Mouse (Mus musculus): ENCODE measurements around the gene Mroh8.

The Mroh8 gene

DNA sequence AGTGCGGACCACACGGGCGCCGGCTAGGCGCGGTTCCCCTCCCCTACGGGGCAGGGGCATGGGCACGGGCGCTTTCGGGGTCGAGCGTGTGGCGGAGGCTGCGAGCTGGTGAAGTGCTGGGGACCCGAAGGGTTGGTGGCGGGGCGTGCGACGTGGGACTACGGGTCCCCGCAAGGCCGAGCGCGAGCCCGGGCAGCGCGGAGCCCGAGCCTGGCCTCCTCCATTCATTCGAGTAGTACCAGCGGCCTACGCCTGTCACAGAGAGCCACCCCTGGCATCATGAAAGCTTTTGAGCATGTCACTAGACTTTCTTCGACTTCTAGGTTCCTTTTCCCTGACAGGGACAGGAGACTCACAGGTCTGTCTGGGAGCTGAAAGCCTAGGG, at the start of gene Mroh8:
Gene Mroh8 (minus strand): TSS at position 134 of the 385 bp plus-strand sequence.
- DNase-seq (ENCODE audit: low spot score), result no peak

DNA sequence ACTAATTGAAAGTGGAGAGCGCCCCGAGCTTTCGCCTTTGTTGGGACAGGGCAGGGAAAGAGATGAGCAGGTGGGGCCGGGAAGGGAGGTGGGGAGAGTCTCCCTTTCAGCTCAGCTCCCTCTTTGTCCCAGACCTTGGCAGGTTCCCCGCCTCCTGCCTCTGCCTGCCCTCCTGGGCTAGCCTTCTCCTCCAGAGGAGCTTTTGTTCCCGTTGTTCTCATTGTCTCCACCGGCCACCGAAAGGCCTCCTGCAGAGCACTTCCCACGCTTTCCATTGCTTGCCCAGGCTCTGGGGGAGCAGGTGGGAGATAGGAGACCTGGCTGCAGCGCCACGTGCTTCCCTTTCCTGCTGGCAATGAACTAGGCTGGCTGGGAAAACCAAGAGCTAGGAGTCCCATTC, 49.2 kb upstream of the Mroh8 start:
- DNase-seq (ENCODE audit: low spot score), result no peak

DNA sequence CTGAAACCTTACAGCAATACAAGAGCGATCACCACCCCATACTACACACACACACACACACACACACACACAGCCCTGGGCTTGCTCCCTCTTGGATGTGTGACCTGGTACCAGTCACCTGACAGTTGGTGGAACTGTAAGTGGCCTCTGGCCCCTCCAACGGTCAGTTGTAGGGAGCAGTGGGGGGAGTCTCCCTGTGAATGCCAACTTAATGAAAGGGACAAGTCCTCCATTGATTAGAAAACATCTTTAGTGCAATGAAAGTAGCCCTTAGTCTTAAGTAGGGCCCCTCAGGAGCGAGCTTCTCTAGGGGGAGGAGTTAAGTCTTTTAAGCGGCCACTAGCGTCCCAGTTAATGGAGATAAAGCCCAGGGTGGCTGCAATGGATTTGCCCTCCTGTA, 48.8 kb upstream of the Mroh8 start:
- DNase-seq (ENCODE audit: low spot score), result no peak

DNA sequence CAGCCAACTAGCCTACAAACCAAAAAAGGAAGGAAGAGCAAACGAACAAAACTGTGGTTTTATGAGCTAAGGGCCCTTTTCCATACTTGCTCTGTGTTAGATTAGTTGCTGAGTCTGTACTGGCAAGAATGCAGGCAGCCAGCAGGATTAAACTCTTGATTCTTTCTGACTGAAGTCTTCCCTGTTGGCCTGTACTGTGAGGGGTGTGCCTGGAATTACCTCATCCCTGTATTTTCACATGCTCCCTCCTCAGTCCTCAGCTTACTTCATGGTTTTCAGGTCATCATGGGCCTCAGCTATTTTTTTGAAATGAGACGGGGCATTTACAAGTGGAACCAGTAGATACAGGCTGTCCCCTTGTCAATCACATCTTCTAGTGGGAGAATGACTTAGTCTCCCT, 45.9 kb upstream of the Mroh8 start:
- no peak for DNase-seq (ENCODE audit: low spot score)

DNA sequence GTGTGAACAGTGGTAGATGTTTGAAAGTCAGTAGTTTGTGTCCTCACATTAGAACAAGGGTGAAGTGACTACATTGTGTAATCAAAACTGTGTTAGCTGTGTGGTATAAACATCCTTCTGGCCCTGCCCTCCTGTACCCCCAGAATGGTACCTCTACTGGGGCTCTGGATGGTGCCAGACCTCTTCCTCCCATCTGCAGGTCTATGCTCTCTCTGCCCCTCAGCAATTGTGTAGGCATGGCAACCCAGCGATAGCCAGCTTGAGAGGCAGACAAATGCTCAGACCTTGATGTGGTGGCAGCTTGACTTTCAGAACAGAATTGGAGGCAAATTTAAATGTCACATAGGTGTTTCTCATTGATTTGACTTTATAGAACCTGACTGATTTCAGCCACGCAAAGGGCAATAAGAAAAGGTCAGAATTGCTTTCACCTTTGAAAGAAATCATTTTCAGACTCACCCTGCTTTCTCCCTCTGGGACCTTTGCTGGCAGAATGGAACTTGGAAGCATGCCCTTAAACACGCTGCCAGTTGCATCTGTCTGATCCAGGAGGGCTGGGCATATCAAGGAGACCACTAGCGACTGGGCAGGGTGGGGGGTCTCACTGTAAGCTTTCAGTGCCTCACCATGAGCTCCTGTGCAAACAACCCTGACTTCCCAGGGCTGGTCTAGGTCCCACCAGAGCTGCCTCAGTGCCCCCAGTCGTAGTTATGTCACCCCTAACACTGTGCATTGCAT, 42.8 kb upstream of the Mroh8 start:
- no peak for DNase-seq (ENCODE audit: low spot score)

DNA sequence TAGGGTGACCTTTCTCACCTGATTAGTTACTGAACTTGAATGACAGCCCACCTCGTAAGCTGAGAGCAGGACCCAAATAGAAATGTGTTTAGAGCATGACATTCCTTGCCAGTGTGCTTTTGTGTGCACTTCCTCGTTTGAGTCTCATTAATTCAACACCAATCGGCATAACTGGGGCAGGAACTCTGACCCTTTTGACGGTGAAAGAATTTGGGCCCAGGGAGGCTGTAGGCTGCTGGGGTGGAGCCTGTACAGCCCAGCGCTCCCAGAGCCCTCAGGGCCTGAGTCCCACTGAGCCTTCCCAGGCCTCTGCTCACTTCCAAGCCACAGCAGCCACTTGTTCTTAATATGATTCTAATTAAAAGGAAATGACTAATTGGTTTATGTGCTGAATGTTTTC, 41.5 kb upstream of the Mroh8 start:
- no peak for DNase-seq (ENCODE audit: low spot score)

DNA sequence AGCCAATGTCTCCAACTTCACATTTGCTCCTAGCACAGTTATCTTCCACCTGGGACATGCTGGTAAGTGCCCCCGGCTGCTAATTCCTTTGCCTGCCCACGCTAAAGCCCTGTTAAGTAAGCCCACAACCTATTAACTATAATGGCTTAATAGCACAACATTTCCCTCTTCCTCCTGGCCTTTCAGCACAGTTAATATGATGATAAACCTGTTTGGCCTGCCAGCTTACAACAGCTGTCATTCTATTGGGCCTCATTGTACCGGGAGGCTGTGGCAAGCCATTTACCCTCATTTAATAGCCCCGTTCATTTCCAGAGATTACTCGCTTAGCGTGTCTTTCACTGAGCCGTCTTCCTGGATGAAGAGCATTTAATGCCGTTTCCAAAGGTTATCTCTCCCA, 40.8 kb upstream of the Mroh8 start:
- no peak for DNase-seq (ENCODE audit: low spot score)

DNA sequence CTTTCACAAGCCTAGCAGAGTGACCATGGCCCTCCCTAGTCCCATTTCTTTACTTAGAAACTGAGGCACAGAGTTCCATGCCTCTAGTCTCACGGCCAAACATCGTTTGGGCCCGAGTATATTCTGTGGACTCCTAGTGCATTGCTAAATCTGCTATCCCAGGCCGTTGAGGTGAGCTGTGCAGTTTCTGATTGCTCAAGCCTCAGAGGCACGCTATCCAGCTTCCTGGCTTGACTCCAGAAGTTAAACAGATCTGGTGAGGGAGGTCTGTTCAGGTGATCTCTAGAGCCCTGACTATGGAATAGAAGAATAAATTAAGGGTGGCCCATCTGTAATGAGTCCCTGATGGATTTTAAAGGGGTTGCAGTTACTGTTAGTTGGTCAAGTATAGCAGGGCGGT, 37.9 kb upstream of the Mroh8 start:
- DNase-seq (ENCODE audit: low spot score), result peak; percentile 39

DNA sequence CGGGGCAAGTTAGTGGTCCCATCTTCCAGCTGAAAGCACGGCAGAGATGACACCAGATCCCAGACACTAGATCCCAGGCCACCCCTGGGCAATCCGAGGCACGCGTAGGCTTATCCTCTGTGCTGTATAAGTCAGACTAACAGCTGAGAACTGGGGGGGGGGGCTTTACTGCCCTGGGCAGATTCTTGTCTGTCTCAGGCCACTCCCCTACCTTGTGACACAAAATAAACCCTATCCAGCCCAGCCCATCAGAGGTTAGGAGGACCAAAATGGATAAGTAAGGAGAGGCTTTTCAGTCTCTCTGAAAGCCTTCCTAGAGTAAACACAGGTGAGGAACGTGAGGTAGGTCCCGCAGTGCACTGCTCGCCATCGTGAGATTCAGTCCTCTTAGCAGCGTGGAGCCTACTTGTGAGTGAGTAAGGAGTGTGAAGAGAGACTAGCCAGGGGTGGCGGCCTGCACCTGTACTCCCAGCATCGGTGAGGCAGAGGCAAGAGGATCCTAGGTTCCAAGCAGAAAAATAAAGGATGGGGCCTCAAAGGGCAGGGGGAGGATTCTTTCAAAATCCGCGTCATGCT, 37.1 kb upstream of the Mroh8 start:
- DNase-seq (ENCODE audit: low spot score), result no peak

DNA sequence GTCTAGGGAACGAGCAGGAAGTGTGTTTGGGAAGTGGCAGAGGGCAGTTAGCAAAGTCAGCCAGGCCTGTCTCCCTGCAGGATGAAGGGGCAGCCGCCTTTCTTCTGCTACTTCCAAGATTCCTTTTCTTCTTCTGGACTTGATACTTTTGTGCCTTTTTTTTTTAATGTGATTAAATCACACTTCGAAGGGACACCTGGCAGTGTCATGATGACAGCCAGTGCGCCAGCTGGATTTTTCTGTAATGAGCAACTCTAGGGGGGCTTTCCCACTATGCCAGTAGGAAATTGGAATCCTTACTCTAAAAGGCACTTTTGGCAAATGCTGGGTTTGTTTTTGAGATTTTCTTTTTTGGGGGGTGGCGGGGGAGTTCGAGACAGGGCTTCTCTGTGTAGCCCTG, 36.1 kb upstream of the Mroh8 start:
- DNase-seq (ENCODE audit: low spot score), result no peak

DNA sequence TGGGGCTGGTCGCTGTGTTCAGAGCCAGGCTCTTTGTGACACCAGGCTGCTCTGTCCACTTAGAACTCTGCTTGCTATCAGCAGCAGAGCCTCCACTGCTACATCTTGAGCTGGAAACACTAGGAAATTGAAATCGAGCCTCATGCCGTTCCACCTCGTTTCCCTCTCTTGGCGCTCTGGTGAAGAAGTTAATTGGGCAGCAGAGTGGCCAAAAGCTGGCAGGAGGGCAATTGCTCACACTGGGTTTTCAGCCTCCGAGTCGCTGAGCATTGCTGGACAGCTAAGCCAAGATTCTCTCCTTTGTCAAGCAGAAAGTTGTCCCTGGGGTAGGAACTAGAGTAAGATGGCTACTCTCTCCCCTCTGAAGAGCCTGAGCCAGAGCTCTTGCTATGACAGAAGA, 35.0 kb upstream of the Mroh8 start:
- DNase-seq (ENCODE audit: low spot score), result no peak

DNA sequence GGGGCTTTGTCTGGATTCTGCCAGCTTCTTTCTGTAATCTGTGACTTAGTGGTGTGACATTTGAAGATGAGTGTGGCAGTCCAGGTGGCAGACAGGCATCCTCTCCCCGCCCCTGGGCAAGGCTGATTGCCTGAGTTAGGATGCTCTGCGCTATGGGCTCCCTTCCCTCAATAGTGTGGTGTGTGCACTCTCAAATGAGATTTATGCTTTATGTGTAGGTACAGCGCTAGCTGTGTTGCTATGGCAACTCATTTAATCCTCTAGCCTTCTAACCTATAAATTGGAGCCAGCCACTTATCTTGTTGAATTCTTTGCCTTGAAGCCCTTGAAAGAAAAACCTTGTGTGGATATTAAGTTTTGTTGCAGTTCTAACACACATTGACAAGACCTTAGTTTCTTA, 34.4 kb upstream of the Mroh8 start:
- no peak for DNase-seq (ENCODE audit: low spot score)

DNA sequence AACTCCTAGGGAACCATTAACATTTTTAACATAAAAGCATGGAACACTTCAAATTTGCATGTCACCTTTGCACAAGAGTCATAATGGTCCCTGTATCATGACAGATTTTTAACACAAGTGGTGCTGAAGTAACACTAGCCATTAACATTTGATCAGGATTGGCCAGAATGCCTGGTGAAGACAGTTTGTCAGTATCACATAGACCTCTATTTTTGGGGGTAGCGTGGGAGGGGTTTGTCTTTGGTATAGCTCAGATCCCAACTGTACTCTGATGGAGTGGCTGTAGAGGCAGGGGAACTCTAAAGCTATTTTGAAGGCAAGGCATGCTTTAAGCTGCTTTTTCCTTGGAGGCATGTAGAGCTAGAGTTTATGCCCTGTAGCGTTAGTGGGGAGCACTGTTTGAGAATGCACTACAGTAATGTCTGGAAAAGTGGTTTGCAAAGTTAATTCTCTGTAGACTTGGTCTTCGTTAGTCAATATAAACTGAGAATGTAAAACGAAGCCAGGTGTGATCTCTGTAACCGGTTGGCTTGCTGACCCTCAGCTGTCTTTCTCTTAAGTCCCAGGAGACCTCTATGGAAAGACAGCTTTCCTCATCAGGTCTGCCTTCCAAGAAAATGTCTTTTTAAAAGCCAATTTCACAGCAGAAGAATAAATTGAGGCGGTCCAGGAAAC, 31.8 kb upstream of the Mroh8 start:
- DNase-seq (ENCODE audit: low spot score), result no peak

DNA sequence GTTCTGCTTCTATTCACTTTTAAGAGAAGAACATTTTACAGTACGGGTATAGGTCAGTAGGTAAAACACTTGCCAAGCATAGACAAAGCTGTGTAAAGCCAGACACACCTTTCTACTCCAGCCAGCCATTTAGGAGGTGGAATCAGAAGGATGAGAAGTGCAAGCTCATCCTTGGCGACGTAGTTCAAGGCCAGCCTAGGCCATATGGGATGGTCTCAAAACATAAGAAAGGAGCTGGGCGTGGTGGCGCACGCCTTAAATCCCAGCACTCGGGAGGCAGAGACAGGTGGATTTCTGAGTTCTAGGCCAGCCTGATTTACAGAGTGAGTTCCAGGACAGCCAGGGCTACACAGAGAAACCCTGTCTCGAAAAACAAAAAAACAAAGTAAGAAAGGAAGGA, 30.3 kb upstream of the Mroh8 start:
- DNase-seq (ENCODE audit: low spot score), result no peak

DNA sequence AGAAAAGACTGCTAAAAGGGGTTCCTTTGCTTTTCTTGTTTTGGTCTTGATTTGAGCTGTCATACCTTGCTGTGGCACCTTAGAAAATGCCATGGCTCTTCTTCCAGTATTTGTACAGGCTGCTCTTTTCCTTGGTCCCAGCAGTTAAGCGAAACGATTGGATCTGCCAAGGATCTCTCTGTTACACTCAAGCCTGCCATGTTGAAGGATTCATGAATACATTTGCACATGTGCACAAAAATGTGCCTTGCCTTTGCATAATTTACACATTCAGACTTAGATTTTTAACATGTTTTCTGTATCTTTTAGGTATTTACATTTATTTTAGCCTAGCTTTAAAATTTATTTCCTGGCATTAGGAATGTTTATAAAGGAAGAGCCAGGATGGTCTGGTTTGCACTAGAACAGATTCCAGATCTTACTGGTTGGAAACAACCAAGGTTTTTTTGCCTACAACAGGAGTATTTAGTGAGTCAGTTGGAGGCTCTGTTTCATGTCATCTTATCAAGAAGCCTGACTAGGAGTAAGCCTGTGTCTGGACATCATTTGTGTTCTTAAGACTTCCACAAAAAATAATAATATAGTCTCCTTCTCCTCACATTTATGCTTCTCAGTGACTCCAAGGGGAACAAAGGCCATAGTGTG, 29.0 kb upstream of the Mroh8 start:
- no peak for DNase-seq (ENCODE audit: low spot score)

DNA sequence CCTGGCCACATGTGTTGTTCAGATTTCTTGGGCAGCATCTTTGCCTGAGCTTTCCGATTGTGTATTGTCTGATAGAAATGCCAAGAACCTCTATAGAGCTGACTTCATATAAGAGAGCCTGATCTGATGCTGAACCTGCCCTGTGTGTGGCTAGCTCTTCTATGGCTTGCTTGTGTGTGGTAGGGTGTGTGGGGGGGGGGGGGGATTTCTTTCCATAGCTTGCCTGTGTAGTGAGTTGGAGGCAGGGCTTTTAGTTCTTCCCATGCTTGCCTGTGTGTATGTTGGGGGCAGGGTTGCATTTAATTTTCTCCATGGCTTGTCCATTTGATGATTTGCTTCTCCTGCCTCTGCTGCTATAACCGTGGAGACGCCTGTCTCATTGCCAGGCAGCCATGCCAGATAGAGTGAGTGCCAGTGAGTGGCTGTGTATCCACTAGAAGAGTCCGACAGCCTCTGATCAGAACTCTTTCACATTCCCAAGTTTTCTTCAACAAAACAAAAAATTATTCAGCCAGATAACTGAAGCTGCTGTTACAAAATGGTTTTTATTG, 28.4 kb upstream of the Mroh8 start:
- DNase-seq (ENCODE audit: low spot score), result peak; percentile 46

DNA sequence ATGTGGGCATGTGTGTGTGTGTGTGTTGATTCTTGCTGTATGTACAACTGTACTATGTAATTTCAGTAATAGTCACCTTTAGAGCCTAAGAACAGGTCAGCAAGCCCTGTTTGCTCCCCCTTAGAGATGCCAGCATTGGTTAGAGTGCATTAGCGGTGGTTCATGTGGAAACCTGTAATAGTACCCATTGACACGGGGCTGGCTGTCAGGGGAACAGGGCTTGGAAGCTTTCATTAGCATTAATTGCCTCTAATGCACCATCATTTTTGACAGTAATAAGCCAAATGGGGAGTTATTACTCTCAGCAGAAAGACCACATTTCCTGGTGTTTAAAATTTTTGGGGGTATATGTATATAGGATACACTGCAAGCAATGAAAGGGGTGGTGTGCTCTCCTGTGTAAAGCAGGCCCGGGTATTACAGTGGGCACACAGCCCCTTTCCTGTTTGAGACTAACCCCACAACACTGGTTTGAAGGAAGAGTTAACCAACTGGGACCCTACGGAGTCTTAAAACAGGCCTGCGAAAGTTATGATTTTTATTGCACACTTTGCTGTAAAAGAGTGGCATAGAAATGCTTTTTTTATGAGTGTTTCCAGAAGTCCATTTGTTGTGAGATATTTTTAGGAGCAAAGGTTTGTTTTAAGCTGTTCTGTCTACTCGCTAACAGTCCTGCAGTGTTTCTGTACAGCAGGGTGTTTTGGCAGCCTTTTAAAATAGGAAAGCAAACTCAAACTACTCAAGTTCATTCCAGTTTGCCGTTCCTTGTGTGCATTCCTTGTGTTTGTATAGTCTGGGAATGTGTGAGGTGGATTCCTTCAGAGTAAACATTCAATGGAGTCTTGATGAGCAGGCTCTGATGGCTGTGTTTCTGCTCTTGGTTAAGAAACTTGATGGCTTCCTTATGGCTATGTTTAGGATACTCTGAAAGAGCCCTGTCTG, 27.0 kb upstream of the Mroh8 start:
- peak; percentile 47 for DNase-seq (ENCODE audit: low spot score)

DNA sequence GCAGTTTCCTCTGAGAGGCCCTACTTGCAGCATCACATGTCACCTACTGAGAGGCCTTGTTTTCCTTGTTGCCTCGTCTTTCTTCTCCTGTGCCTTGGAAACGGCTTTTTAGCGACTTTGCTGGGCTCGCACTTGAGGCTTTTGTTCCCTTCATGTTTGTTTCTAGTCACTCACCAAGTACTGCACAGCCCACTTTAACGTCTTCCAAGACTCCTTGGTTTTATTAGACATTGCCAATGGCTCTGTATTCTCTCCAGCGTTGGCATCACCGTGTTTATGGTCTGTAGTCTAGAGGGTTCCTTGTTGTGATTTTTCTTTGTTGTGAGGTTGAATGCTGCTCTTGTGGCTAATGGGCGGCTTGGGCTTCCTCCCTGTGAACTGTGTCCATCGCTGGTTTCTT, 23.7 kb upstream of the Mroh8 start:
- no peak for DNase-seq (ENCODE audit: low spot score)

DNA sequence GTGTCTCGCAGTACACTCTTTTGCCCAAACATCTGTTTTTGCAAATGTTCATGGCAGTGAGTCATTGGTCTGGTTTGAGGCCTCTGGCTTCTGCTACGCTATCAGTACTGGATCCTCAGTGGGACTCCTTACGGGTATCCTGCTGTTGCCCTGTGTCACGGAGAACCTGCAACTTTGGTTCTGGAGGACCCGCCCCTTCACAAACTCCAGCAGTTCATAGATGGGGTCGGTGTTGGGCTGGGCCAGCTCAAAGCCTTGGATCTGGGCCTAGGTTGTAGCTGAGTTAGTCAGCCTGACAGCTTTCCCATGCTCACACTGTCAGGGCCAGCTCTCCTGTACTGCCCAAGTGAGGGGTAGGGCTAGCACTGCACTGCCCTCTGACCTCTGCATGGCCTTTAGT, 20.7 kb upstream of the Mroh8 start:
- DNase-seq (ENCODE audit: low spot score), result no peak

DNA sequence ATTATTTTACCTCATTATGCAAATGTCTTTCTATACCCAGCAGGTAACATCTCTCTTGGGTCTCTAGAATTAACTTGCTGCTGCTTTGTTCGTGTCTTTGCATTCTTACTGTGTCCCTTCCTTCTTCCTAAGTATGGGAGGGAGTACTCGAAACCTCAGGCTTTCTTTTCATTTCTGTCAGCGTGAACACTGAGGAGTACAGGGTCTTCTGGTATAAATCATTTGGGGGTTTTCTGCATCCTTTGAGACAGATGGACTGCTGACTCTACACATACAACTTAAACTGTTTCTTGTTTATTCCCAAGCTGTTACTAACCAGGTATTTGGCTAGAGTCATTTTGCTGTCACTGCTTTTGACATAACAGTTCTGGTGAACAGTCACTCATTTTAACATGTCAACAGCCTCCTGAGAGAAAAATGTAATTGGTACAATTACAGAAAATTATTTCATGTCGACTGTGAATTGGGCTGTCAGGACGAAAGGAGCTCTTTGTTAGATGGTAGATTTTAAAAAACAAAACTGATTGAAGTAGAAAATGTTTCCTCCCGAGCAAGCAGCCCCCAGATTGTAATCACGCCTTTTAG, 16.8 kb upstream of the Mroh8 start:
- no peak for DNase-seq (ENCODE audit: low spot score)

DNA sequence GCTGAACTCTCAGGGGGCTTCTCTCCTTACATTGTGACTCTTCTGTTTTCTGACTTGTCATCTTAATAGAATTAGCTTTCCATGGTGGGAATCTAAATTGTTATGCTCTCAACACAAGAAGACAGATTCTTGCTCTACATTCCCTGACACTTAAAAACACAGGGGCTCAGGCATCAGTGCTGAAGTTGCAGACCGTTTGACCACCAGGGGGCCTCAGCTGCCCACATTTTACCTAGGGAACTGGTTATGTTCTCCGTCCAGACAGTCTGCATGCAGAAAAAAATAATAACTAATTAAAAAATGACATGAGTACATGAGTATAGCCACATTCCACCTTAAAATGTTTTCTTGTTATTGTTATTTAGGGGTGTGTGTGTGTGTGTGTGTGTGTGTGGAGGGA, 12.7 kb upstream of the Mroh8 start:
- DNase-seq (ENCODE audit: low spot score), result peak; percentile 74

Data from lung, postnatal 25 days (tissue).